Mouse (Mus musculus): ENCODE data around the gene Ccdc27.

- no peak for TF ChIP-seq CTCF (IDR thresholded peaks at IDR 0.05; ENCODE audit: control insufficient read depth, insufficient read depth, low read length)
- no peak for TF ChIP-seq POLR2A (IDR thresholded peaks at IDR 0.05; ENCODE audit: borderline replicate concordance, control insufficient read depth, low read depth, low read length)
Observed at GRCm38 (mm10) chr4:154056046-154056445, 13.6 kb upstream of the Ccdc27 start.
